Mouse (Mus musculus) heart, adult 2 months (tissue): ENCODE measurements around the gene Lrrc25.

Experiments
- CTCF ChIP-seq: fragments of 200-600 bp; IDR thresholded peaks from 2 replicates; pipeline ENCODE4 v1.8.1; 2022; ENCODE audit warnings: antibody characterized with exemption, mild to moderate bottlenecking, moderate library complexity
- EP300 ChIP-seq: fragments of 200-500 bp; IDR thresholded peaks from 2 replicates; pipeline ENCODE4 v1.6.1; 2011; ENCODE audit warnings: low read depth, low read length, control low read depth; ENCODE audit not compliant: insufficient read depth
- POLR2A ChIP-seq: fragments of 200-500 bp; IDR thresholded peaks from 2 replicates; pipeline ENCODE4 v1.6.1; 2011; ENCODE audit warnings: mild to moderate bottlenecking, low read depth, low read length, control low read depth; ENCODE audit not compliant: insufficient read depth

DNA sequence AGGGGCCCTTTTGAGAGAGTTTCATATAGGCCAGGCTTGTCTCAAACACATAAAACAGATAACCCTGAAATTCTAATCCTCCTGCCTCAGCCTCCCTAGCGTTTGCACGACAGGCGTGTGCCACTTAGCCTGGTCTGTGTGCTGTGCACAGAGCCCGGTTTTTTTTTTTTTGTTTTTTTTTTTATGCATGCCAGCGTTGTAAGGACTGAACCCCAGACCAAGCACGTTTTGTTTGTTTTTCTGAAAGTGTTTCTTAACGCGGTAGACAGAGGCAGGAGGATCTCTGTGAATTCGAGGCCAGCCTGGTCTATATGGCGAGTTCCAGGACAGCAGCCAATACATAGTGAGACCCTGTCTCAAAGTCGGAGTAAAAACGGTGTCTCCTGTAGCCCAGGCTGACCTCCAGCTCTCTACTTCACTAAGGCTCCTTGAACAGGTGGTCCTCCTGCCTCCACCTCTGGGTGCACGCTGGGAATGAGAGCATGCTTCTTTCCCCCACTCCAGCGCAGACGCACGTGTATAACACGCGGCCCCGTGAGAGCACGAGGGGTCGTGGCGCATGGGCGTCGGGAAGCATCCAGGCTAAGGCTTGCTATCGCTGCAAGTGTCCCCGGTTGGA, 7.1 kb upstream of the Lrrc25 start, which contains the start of gene Ssbp4:
- TF ChIP-seq CTCF, result no peak
- no peak for TF ChIP-seq POLR2A
- no peak for TF ChIP-seq EP300
